Mouse (Mus musculus): ENCODE data around the gene Cldnd2. TPM values are rescaled to one million over a fixed set of nuclear protein-coding genes. Genes with fewer than 3 reads are reported as not detected.
A peak's percentile ranks its signal among the peaks of the same experiment; 100 is the strongest.

The Cldnd2 gene
- total and polyA plus RNA-seq, 2 experiments from 2014 or later: not detected

DNA sequence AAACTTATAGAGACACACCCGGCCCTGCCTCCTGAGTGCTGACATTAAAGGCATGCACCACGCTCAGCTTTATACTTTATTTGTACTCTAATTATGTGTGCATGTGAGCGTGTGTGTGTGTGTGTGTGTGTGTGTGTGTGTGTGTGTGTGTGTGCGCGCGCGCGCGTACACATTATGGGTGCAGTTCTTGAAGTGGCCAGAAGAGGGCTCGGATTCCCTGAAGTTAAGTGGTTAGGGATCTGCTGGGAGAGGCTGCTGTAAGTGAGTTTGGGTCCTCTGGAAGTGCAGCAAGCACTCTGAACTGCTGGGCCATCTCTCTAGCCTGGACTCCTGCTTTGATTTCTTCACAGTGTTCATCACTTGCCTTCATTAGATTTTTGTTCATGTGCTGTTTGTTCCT is 23.3 kb upstream of the Cldnd2 start:
- ATAC-seq (no peak), DNase-seq (no peak)
- no peaks in the 10 kb centered on the region for H3K36me3 ChIP-seq (ENCODE audit: insufficient read depth)
- no peak overlapping the region for H3K4me3 ChIP-seq (ENCODE audit: low read depth, low read length)
- H3K4me2 ChIP-seq (ENCODE audit: low read depth): no peak overlapping the region
- H3K9me3 ChIP-seq (ENCODE audit: low read length): no peaks in the 10 kb centered on the region
- WGBS: 86% methylated on average over 10 of the region's 10 CpGs
- no peak overlapping the region for H3K9ac ChIP-seq
- 0 out of 2 replicates have a peak, but pooled peaks have one; percentile 9 for TF ChIP-seq CTCF (IDR thresholded peaks at IDR 0.05; ENCODE audit: low read depth)
- H3K4me1 ChIP-seq (ENCODE audit: insufficient read depth): no peaks in the 10 kb centered on the region
- H3K27ac ChIP-seq (ENCODE audit: low read depth, low read length): no peak overlapping the region
- no peaks in the 10 kb centered on the region for H3K27me3 ChIP-seq (ENCODE audit: insufficient read depth, low read length)

DNA sequence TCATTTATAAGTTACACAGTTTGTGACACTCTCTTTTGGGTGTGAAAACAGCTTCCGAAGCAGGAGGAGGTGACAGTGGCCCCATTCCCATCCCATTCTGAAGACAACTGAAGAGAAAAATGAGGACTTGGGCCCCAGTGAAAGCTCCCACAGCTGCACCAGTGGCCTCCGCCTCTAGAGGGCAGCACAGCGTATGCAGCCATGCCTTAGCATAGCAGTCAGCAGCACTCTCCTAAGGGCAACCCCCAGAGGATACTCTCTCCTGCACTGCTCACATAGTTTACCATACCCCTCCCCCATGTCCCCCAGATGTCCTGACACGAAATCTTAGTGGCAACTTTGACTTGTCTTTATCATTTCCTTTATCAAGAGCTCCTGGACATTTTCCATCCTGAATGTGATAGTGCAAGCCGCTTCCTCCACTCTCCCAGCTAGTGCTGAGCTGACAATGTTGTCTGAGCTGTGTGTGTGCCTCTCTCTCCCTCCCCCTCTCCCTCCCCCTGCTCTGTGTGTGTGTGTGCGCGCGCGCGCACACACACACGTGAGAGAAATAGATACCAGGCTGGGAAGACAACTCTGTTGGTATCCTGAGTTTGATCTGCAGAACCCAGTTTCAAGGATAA is 17.5 kb upstream of the Cldnd2 start:
- Histone ChIP-seq H3K9ac (no peak overlapping the region), H3K4me2 (ENCODE audit: low read depth) (0 out of 2 replicates have a peak overlapping the region, but pooled peaks have one; percentile 15), H3K4me3 (ENCODE audit: low read depth, low read length) (no peak overlapping the region), H3K4me1 (ENCODE audit: insufficient read depth) (no peaks in the 10 kb centered on the region), H3K36me3 (ENCODE audit: insufficient read depth) (no peaks in the 10 kb centered on the region), H3K27ac (ENCODE audit: low read depth, low read length) (no peak overlapping the region), H3K27me3 (ENCODE audit: insufficient read depth, low read length) (no peaks in the 10 kb centered on the region), H3K9me3 (ENCODE audit: low read length) (no peaks in the 10 kb centered on the region)
- TF ChIP-seq CTCF (IDR thresholded peaks at IDR 0.05; ENCODE audit: low read depth): peak; percentile 85
- WGBS: 13% methylated on average over 11 of the region's 11 CpGs
- DNase-seq (peak; percentile 76), ATAC-seq (peak; percentile 97)

DNA sequence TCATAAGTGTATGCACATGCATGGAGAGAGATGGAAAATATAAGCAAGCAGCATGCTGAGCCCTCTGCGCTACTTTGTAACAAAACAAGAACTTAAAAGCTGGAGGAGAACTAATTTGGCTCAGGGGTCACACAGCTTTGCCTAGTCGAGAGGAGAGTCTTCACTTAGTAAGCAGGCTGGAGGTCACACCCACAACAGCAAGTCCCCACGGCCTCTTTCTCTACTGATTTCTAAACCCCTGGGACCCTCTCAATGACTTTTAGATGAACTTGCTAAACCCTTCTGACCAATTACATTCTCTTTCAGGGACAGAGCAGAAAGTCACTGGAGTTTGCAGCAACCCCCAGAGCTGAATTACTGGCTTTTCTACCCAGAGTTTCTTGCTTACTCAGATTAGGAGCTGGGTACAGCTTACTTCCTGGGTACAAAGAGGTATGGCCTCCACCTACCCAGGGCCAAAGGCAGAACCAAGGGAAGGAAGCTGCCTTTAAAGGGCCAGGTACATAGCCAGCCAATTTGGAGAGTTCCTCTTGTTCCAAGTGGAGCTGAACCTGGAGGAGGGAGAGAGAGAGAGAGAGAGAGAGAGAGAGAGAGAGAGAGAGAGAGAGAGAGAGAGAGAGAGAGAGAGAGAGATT is 16.5 kb upstream of the Cldnd2 start:
- 63% methylated on average over 3 of the region's 3 CpGs for WGBS
- Histone ChIP-seq H3K9me3 (ENCODE audit: low read length) (no peaks in the 10 kb centered on the region), H3K36me3 (ENCODE audit: insufficient read depth) (no peaks in the 10 kb centered on the region)

DNA sequence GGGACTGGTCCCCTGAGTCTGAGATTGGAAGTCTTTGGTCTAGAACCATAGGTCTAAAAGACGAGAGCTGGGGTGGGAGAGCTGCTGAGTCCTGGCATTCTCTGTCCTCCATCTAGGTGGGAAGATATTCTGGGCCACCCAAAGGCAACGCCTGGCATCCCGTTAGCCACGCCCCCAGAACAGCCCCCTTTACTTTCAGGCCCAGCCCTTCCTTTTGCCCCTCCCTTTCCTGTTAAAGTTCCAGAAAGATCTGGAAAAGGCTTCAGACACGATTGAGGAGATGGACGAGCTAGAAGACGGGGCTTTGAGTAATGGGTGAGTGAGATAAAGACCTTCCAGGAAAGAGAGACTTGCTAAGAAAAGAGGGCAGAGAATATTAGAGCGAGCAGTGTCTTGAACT is 13.2 kb upstream of the Cldnd2 start, which contains the start of gene Lim2:
Gene Lim2, plus strand, starts transcription at position 265 of the 400 bp plus-strand sequence.
- 87% methylated on average over 8 of the region's 8 CpGs for WGBS
- no peak for TF ChIP-seq CTCF (IDR thresholded peaks at IDR 0.05; ENCODE audit: low read depth)
- no peak for ATAC-seq
- no peaks in the 10 kb centered on the region for H3K4me1 ChIP-seq (ENCODE audit: insufficient read depth)
- DNase-seq: no peak
- H3K27ac ChIP-seq (ENCODE audit: low read depth, low read length): no peak within 1 kb of the TSS
- H3K36me3 ChIP-seq (ENCODE audit: insufficient read depth): no peaks in the 10 kb centered on the region
- H3K9me3 ChIP-seq (ENCODE audit: low read length): no peaks in the 10 kb centered on the region
- no peaks in the 10 kb centered on the region for H3K27me3 ChIP-seq (ENCODE audit: insufficient read depth, low read length)
- H3K4me2 ChIP-seq (ENCODE audit: low read depth): no peak within 1 kb of the TSS
- no peak within 1 kb of the TSS for H3K9ac ChIP-seq
- no peak within 1 kb of the TSS for H3K4me3 ChIP-seq (ENCODE audit: low read depth, low read length)

More for the DNA sequence above, 16.5 kb upstream of the Cldnd2 start:
- Histone ChIP-seq H3K27ac (ENCODE audit: low read depth, low read length) (no peak overlapping the region), H3K27me3 (ENCODE audit: insufficient read depth, low read length) (no peaks in the 10 kb centered on the region), H3K4me1 (ENCODE audit: insufficient read depth) (no peaks in the 10 kb centered on the region), H3K9ac (no peak overlapping the region), H3K4me3 (ENCODE audit: low read depth, low read length) (no peak overlapping the region), H3K4me2 (ENCODE audit: low read depth) (no peak overlapping the region)
- no peak for TF ChIP-seq CTCF (IDR thresholded peaks at IDR 0.05; ENCODE audit: low read depth)
- ATAC-seq (no peak), DNase-seq (no peak)

DNA sequence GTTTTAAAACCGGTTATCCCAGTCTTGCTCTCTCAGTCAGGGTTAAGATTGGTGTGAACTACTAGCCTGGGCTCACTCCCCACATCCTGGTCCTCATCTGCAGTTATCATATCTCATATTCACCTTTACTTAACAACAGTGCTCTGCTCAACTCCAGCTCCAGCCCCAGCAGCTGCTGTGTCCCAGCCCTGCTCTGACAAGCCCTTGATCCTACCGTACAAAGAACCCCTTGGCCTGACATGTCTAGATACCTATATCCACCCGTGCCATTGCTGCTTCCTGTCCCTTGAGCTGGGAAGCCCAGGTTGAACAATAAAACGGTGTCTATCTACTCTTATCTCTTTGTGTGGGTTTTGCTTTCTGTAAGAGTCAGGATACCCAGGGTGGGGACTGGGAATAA is 11.1 kb upstream of the Cldnd2 start:
- H3K9me3 ChIP-seq (ENCODE audit: low read length): no peaks in the 10 kb centered on the region
- ATAC-seq: no peak
- no peaks in the 10 kb centered on the region for H3K27me3 ChIP-seq (ENCODE audit: insufficient read depth, low read length)
- WGBS: 65% methylated on average over 4 of the region's 4 CpGs
- H3K27ac ChIP-seq (ENCODE audit: low read depth, low read length): no peak overlapping the region
- H3K9ac ChIP-seq: no peak overlapping the region
- DNase-seq: no peak
- H3K4me3 ChIP-seq (ENCODE audit: low read depth, low read length): no peak overlapping the region
- no peaks in the 10 kb centered on the region for H3K36me3 ChIP-seq (ENCODE audit: insufficient read depth)
- H3K4me2 ChIP-seq (ENCODE audit: low read depth): no peak overlapping the region
- no peaks in the 10 kb centered on the region for H3K4me1 ChIP-seq (ENCODE audit: insufficient read depth)
- no peak for TF ChIP-seq CTCF (IDR thresholded peaks at IDR 0.05; ENCODE audit: low read depth)

DNA sequence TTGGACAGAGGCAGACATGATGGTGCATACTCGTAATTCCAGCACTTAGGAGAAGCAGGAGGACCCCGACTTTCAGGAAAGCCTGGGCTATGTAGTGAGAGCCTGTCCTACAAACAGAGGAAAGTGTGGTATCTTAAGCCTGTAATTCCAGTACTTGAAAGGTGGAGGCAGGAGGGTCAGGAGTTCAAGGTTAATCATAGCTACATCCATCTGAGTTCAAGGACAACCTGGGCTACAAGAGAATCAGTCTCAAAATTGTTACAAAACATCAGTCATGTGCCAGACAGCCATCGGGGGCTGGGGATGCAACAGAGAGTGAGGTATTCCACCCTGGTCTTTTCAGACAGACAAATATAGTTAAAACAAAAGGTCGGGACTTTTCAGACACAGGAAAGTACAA is 7.7 kb upstream of the Cldnd2 start:
- Histone ChIP-seq H3K9me3 (ENCODE audit: low read length) (no peaks in the 10 kb centered on the region), H3K36me3 (ENCODE audit: insufficient read depth) (no peaks in the 10 kb centered on the region), H3K27ac (ENCODE audit: low read depth, low read length) (no peak overlapping the region), H3K4me1 (ENCODE audit: insufficient read depth) (no peaks in the 10 kb centered on the region), H3K9ac (no peak overlapping the region), H3K27me3 (ENCODE audit: insufficient read depth, low read length) (no peaks in the 10 kb centered on the region), H3K4me2 (ENCODE audit: low read depth) (no peak overlapping the region), H3K4me3 (ENCODE audit: low read depth, low read length) (no peak overlapping the region)
- no peak for TF ChIP-seq CTCF (IDR thresholded peaks at IDR 0.05; ENCODE audit: low read depth)
- no peak for ATAC-seq
- WGBS: 69% methylated on average over 4 of the region's 4 CpGs
- no peak for DNase-seq

DNA sequence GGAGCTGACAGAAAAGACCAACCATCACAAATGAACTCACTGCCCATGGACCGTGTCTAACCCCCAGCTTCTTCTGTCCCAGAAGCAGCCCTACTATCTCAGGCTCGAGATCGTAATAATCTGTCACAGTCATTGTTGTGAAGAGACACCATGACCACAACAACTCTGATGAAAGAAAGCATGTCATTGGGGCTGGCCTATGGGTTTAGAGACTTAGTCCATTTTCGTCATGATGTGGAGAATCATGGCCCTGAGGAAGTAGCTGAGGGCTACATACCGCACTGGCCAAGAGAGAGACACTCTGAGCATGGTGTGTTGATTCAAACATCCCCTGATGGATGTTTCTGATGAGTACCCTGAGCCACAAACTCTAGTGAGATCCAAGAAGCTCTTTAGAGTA is 5.9 kb upstream of the Cldnd2 start:
- Histone ChIP-seq H3K36me3 (ENCODE audit: insufficient read depth) (no peaks in the 10 kb centered on the region), H3K27me3 (ENCODE audit: insufficient read depth, low read length) (no peaks in the 10 kb centered on the region), H3K27ac (ENCODE audit: low read depth, low read length) (no peak overlapping the region), H3K9ac (no peak overlapping the region), H3K4me2 (ENCODE audit: low read depth) (no peak overlapping the region), H3K9me3 (ENCODE audit: low read length) (no peaks in the 10 kb centered on the region), H3K4me3 (ENCODE audit: low read depth, low read length) (no peak overlapping the region), H3K4me1 (ENCODE audit: insufficient read depth) (no peaks in the 10 kb centered on the region)
- no peak for TF ChIP-seq CTCF (IDR thresholded peaks at IDR 0.05; ENCODE audit: low read depth)
- DNase-seq: no peak
- 91% methylated on average over 5 of the region's 5 CpGs for WGBS
- ATAC-seq: no peak
